Mouse (Mus musculus): ENCODE results near the gene Cd99l2. TPM values are rescaled to one million over a fixed set of nuclear protein-coding genes. Genes with fewer than 3 reads are reported as not detected.

The Cd99l2 gene
- polyA plus RNA-seq, 1 experiment from 2014 or later, result 25.4 TPM

DNA sequence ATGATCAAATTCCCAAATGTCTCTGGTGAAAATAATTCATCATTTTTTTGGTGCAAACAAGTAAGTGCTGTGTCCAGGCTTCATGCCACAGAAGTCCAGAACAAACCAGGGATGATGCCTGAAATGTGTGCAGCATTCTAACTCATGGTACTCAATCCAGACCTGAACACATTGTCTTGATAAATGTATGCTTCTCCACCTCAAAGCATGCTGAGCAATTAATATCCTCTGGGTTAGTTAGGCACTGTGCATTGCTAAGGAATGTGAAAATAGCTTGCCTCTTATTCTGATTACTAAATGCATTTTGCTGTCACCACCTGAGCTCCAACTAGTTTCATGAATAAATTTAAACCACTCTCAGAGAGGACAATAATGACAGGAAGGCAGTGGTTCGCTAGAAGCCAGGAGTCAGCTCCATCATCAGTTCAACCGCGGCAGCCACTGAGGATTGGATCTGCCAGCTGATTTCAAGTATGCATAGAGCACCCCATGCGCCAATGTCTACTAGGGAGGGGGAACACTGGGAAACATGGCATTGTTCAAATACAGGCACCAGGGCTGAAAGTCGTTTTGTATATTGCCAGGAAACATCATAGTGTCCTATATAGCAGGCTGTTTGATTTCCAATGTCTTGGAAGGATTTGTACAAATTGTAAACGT is 36.4 kb downstream of the Cd99l2 start:
- no peak for DNase-seq (ENCODE audit: low spot score)
- H3K27me3 ChIP-seq (ENCODE audit: control insufficient read depth, insufficient read depth, low read length), result no peaks in the 10 kb centered on the region
- no peaks in the 10 kb centered on the region for H3K4me1 ChIP-seq (replicated peaks; ENCODE audit: control insufficient read depth, insufficient read depth, low read length)
- no peak overlapping the region for H3K9ac ChIP-seq (ENCODE audit: low read length)
- no peak overlapping the region for H3K27ac ChIP-seq (ENCODE audit: low read depth, low read length)
- H3K9me3 ChIP-seq (ENCODE audit: control insufficient read depth, low read length), result no peaks in the 10 kb centered on the region
- H3K4me2 ChIP-seq (ENCODE audit: low read depth, low read length, severe bottlenecking), result no peak overlapping the region
- H3K36me3 ChIP-seq (ENCODE audit: control insufficient read depth, insufficient read depth, low read length), result no peaks in the 10 kb centered on the region
- no peak overlapping the region for H3K4me3 ChIP-seq (ENCODE audit: low read depth, low read length)
- no peak for ATAC-seq (replicated peaks; ENCODE audit: low FRiP score)
- WGBS, result 83% methylated on average over 6 of the region's 6 CpGs

DNA sequence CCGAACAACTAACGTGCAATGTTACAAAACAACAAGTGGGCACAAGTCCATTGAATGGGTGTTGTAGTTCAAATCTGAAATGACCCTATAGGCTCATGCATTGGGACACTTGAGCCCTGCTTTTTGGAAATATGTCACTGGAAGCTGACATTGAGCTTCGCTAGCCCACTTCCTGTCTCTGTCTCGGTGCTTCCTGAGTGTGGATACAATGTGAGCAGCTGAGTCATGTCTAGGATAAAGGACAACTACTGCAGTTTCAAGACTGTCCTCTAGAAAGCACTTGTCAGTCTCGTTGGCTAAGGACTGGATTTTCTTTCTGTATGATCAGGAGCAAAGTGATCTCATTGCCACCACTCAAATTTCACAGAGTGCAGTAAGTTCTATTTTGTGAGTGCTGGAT is 49.7 kb downstream of the Cd99l2 start:
- no peak for ATAC-seq (replicated peaks; ENCODE audit: low FRiP score)
- Histone ChIP-seq H3K27ac (ENCODE audit: low read depth, low read length) (no peak overlapping the region), H3K9ac (ENCODE audit: low read length) (no peak overlapping the region), H3K4me2 (ENCODE audit: low read depth, low read length, severe bottlenecking) (no peak overlapping the region), H3K4me3 (ENCODE audit: low read depth, low read length) (no peak overlapping the region), H3K27me3 (ENCODE audit: control insufficient read depth, insufficient read depth, low read length) (no peaks in the 10 kb centered on the region), H3K9me3 (ENCODE audit: control insufficient read depth, low read length) (no peaks in the 10 kb centered on the region), H3K4me1 (replicated peaks; ENCODE audit: control insufficient read depth, insufficient read depth, low read length) (no peaks in the 10 kb centered on the region), H3K36me3 (ENCODE audit: control insufficient read depth, insufficient read depth, low read length) (no peaks in the 10 kb centered on the region)
- 90% methylated on average over 5 of the region's 5 CpGs for WGBS
- DNase-seq (ENCODE audit: low spot score), result no peak

DNA sequence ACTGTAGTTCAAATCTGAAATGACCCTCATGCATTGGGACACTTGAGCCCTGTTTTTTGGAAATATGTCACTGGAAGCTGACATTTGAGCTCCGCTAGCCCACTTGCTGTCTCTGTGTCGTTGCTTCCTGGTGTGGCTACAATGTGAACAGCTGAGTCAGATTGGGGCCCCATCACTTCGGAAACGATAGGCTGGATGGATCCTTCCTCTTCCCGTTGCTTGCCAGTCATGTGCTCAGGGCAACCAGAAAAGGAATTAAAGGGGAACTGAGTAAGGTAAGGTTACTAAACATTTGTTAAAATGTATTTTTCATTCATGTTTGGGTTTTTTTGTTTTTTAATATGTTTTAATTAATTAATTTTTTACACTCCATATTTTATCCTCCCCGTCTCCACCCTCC is 53.2 kb downstream of the Cd99l2 start:
- Histone ChIP-seq H3K27ac (ENCODE audit: low read depth, low read length) (no peak overlapping the region), H3K4me3 (ENCODE audit: low read depth, low read length) (no peak overlapping the region), H3K4me2 (ENCODE audit: low read depth, low read length, severe bottlenecking) (no peak overlapping the region), H3K9ac (ENCODE audit: low read length) (no peak overlapping the region), H3K27me3 (ENCODE audit: control insufficient read depth, insufficient read depth, low read length) (no peaks in the 10 kb centered on the region), H3K36me3 (ENCODE audit: control insufficient read depth, insufficient read depth, low read length) (no peaks in the 10 kb centered on the region), H3K4me1 (replicated peaks; ENCODE audit: control insufficient read depth, insufficient read depth, low read length) (no peaks in the 10 kb centered on the region), H3K9me3 (ENCODE audit: control insufficient read depth, low read length) (no peaks in the 10 kb centered on the region)
- 92% methylated on average over 6 of the region's 6 CpGs for WGBS
- DNase-seq (ENCODE audit: low spot score) (no peak), ATAC-seq (replicated peaks; ENCODE audit: low FRiP score) (no peak)

DNA sequence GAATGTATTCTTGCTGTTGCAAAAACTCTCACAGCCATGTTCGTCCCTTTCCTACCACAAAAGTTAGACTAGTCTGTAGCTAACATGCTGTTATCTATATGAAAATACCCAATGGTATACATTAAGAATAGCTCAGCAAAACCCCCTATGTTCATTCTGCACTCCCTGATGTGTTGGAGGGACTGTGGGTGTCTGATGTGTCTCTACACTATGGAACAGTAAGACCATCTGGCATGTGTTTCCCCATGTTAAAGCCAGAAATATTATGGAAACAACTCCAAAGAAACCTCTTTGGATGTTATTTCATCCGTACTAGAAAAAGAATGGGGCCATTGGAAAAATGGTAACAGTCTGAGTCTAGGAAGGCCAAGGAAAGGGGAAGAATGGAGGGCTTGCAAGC is 57.1 kb downstream of the Cd99l2 start:
- Histone ChIP-seq H3K4me1 (replicated peaks; ENCODE audit: control insufficient read depth, insufficient read depth, low read length) (no peaks in the 10 kb centered on the region), H3K4me3 (ENCODE audit: low read depth, low read length) (no peak overlapping the region), H3K9ac (ENCODE audit: low read length) (no peak overlapping the region), H3K36me3 (ENCODE audit: control insufficient read depth, insufficient read depth, low read length) (no peaks in the 10 kb centered on the region), H3K9me3 (ENCODE audit: control insufficient read depth, low read length) (no peaks in the 10 kb centered on the region), H3K4me2 (ENCODE audit: low read depth, low read length, severe bottlenecking) (no peak overlapping the region), H3K27me3 (ENCODE audit: control insufficient read depth, insufficient read depth, low read length) (no peaks in the 10 kb centered on the region), H3K27ac (ENCODE audit: low read depth, low read length) (no peak overlapping the region)
- WGBS, result 84% methylated on average over 2 of the region's 2 CpGs
- DNase-seq (ENCODE audit: low spot score) (no peak), ATAC-seq (replicated peaks; ENCODE audit: low FRiP score) (no peak)

DNA sequence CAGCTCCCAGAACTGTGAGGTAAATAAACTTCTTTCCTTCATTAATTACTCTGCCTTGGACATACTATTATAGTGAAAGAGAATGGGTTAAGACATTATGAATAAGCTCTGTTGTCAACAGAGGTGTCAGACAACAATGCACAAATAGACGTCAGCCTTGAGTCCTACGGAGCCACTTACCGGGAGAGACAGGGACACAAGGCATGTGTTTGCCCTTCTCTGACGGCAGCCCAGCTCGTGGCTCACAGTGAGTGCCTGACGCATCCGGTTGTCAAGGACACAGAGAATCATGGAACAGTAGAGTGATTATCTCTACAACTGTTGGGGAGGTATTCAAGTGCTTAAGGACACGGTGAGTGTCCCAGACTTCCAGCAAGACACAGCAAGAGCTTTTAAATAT is 57.8 kb downstream of the Cd99l2 start:
- Histone ChIP-seq H3K4me2 (ENCODE audit: low read depth, low read length, severe bottlenecking) (no peak overlapping the region), H3K9me3 (ENCODE audit: control insufficient read depth, low read length) (no peaks in the 10 kb centered on the region), H3K36me3 (ENCODE audit: control insufficient read depth, insufficient read depth, low read length) (no peaks in the 10 kb centered on the region), H3K27ac (ENCODE audit: low read depth, low read length) (no peak overlapping the region), H3K4me1 (replicated peaks; ENCODE audit: control insufficient read depth, insufficient read depth, low read length) (no peaks in the 10 kb centered on the region), H3K9ac (ENCODE audit: low read length) (no peak overlapping the region), H3K27me3 (ENCODE audit: control insufficient read depth, insufficient read depth, low read length) (no peaks in the 10 kb centered on the region), H3K4me3 (ENCODE audit: low read depth, low read length) (no peak overlapping the region)
- peak; percentile 88 for ATAC-seq (replicated peaks; ENCODE audit: low FRiP score)
- peak; percentile 55 for DNase-seq (ENCODE audit: low spot score)
- 31% methylated on average over 8 of the region's 8 CpGs for WGBS

DNA sequence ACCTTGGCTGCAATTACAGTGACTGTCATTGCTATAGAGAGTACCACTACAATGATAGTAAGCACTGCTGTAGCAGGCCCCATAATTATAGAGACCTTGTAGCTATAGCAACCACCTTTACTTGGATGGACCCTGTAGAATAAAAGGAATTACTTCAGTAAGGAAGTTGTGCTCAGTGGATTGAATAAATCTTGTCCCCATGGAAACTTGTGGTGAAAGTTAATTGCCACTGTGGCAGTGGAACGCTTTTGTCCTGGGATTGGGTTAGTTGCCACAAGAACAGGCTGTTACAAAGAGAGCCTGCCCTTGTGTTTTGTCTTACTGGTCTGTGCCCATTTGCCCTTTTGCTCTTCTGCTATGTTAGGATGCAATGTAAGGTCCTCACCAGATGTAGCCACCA is 58.2 kb downstream of the Cd99l2 start:
- H3K27ac ChIP-seq (ENCODE audit: low read depth, low read length), result no peak overlapping the region
- WGBS, result 27% methylated on average over 1 of the region's 1 CpGs
- DNase-seq (ENCODE audit: low spot score), result no peak

DNA sequence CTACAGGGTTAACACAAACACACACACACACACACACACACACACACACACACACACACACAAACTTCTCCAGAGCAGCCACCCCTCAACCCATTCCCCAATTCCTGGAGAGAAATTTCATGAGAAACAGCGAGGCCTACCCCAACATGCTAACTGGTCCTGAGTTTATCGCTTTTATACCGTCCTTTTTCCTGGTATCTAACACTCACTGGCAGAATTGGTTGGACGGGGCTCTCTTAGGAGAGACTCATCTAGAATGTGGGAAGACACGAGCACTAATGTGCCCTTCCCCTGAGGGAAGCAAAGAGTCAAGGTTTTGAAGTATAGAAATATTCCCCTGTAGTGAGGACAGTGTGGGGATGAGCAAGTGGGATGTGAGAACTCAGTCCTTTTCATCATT is 61.7 kb downstream of the Cd99l2 start:
- Histone ChIP-seq H3K9me3 (ENCODE audit: control insufficient read depth, low read length) (no peaks in the 10 kb centered on the region), H3K4me2 (ENCODE audit: low read depth, low read length, severe bottlenecking) (no peak overlapping the region), H3K36me3 (ENCODE audit: control insufficient read depth, insufficient read depth, low read length) (no peaks in the 10 kb centered on the region), H3K4me3 (ENCODE audit: low read depth, low read length) (no peak overlapping the region), H3K4me1 (replicated peaks; ENCODE audit: control insufficient read depth, insufficient read depth, low read length) (no peaks in the 10 kb centered on the region), H3K9ac (ENCODE audit: low read length) (no peak overlapping the region), H3K27me3 (ENCODE audit: control insufficient read depth, insufficient read depth, low read length) (no peaks in the 10 kb centered on the region), H3K27ac (ENCODE audit: low read depth, low read length) (no peak overlapping the region)
- DNase-seq (ENCODE audit: low spot score) (no peak), ATAC-seq (replicated peaks; ENCODE audit: low FRiP score) (no peak)
- 86% methylated on average over 5 of the region's 5 CpGs for WGBS

More for the DNA sequence above, 58.2 kb downstream of the Cd99l2 start:
- H3K4me2 ChIP-seq (ENCODE audit: low read depth, low read length, severe bottlenecking), result no peak overlapping the region
- no peak overlapping the region for H3K4me3 ChIP-seq (ENCODE audit: low read depth, low read length)
- H3K4me1 ChIP-seq (replicated peaks; ENCODE audit: control insufficient read depth, insufficient read depth, low read length), result no peaks in the 10 kb centered on the region
- no peaks in the 10 kb centered on the region for H3K36me3 ChIP-seq (ENCODE audit: control insufficient read depth, insufficient read depth, low read length)
- H3K9ac ChIP-seq (ENCODE audit: low read length), result no peak overlapping the region
- peak; percentile 89 for ATAC-seq (replicated peaks; ENCODE audit: low FRiP score)
- H3K9me3 ChIP-seq (ENCODE audit: control insufficient read depth, low read length), result no peaks in the 10 kb centered on the region
- H3K27me3 ChIP-seq (ENCODE audit: control insufficient read depth, insufficient read depth, low read length), result no peaks in the 10 kb centered on the region

DNA sequence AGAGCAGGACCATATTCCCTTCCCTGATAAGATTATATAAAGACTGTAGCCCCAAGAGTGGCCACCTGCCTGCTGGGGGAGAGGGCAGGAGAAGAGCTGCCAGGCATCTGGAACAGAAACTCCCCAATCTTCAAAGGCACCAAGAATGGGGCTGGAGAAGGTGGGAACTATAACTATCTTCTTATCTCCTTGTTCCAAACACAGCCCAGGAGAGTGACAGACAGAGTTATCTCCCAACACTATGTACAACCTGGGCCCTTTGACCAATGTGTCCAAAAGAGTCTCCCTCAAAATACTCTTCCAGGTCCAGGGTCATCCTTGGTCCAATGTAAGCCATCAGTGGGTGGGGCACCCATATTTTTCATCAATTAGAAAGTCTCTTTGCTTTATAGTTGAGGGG is 65.2 kb downstream of the Cd99l2 start:
- Histone ChIP-seq H3K36me3 (ENCODE audit: control insufficient read depth, insufficient read depth, low read length) (no peaks in the 10 kb centered on the region), H3K4me2 (ENCODE audit: low read depth, low read length, severe bottlenecking) (no peak overlapping the region), H3K4me1 (replicated peaks; ENCODE audit: control insufficient read depth, insufficient read depth, low read length) (no peaks in the 10 kb centered on the region), H3K27ac (ENCODE audit: low read depth, low read length) (no peak overlapping the region), H3K4me3 (ENCODE audit: low read depth, low read length) (no peak overlapping the region), H3K9ac (ENCODE audit: low read length) (no peak overlapping the region), H3K9me3 (ENCODE audit: control insufficient read depth, low read length) (no peaks in the 10 kb centered on the region), H3K27me3 (ENCODE audit: control insufficient read depth, insufficient read depth, low read length) (no peaks in the 10 kb centered on the region)
- DNase-seq (ENCODE audit: low spot score), result no peak
- no peak for ATAC-seq (replicated peaks; ENCODE audit: low FRiP score)

DNA sequence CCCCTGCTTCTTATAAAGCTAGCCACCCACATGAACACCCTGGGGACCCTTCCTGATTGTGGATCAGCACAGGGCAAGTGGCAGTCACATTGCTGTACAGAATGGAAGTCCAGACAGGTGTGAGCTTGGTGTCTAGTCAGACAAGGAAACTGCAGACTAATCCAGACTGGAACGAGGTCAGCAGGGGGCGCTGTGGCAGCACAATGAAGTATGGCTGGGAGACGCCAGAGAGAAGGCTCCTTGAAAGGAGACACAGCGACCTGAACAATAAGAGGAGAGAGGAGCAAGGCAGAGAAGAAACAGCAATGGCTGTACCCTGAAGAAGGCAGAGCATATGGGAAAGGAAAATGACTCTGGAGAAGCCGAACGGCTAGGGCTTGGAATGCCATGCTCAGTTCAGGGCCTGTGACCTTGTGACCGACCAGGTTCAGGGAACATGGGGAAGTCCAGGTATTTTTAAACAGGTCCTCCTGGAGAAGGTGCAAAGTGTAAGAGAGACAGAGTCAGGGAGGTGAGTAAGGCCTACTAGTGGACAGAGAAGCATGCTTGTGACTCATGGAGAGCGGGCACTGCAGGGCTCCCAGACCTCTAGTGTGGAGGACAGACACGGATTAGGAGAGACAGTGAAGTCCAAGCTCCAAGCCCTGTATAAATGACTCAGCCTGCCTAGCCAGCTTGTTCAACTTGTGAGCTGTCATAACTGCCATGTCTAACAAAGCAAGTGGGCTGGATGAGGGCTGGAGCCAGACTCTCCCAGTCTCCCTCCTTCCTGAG is 66.7 kb downstream of the Cd99l2 start:
- WGBS, result 48% methylated on average over 9 of the region's 9 CpGs
- Histone ChIP-seq H3K27ac (ENCODE audit: low read depth, low read length) (no peak overlapping the region), H3K4me1 (replicated peaks; ENCODE audit: control insufficient read depth, insufficient read depth, low read length) (no peaks in the 10 kb centered on the region), H3K27me3 (ENCODE audit: control insufficient read depth, insufficient read depth, low read length) (no peaks in the 10 kb centered on the region), H3K36me3 (ENCODE audit: control insufficient read depth, insufficient read depth, low read length) (no peaks in the 10 kb centered on the region), H3K4me3 (ENCODE audit: low read depth, low read length) (no peak overlapping the region), H3K4me2 (ENCODE audit: low read depth, low read length, severe bottlenecking) (no peak overlapping the region), H3K9ac (ENCODE audit: low read length) (no peak overlapping the region), H3K9me3 (ENCODE audit: control insufficient read depth, low read length) (no peaks in the 10 kb centered on the region)
- DNase-seq (ENCODE audit: low spot score), result peak; percentile 86
- peak; percentile 78 for ATAC-seq (replicated peaks; ENCODE audit: low FRiP score)

All from forebrain, embryonic 11.5 days (tissue).